Mouse (Mus musculus) retina, embryonic 14.5 days (tissue): Measurements from ENCODE around the gene Olfr558.
A peak's percentile ranks its signal among the peaks of the same experiment; 100 is the strongest.

ENCODE experiments used
- DNase-seq: peaks from one replicate; pipeline ENCODE4 v3.0.0-alpha.2; 2015; ENCODE audit warnings: low spot score

The Olfr558 gene

GRCm38 (mm10) chr7:102701915-102702314, at the start of gene Olfr558:
Olfr558 (plus strand) TSS chr7:102702215.
- no peak for DNase-seq

GRCm38 (mm10) chr7:102658523-102658922, 43.5 kb upstream of the Olfr558 start, which contains the start of gene Olfr555:
Olfr555 (plus strand) TSS chr7:102658823.
- DNase-seq = no peak

GRCm38 (mm10) chr7:102664599-102664998, 37.4 kb upstream of the Olfr558 start, which contains the start of gene Olfr556:
Olfr556 (plus strand) TSS chr7:102664899.
- no peak for DNase-seq

GRCm38 (mm10) chr7:102665378-102665777, 36.6 kb upstream of the Olfr558 start:
- peak; percentile 53 for DNase-seq

- no peak for DNase-seq
Measured at GRCm38 (mm10) chr7:102676225-102676624, 25.8 kb upstream of the Olfr558 start.

GRCm38 (mm10) chr7:102681916-102682315, 20.1 kb upstream of the Olfr558 start:
- no peak for DNase-seq

GRCm38 (mm10) chr7:102686944-102687501, 15.0 kb upstream of the Olfr558 start, which contains the start of gene Trim68:
Trim68 (minus strand) TSS chr7:102687327.
- DNase-seq = peak; percentile 92

- peak; percentile 78 for DNase-seq
Measured at GRCm38 (mm10) chr7:102695358-102696125, 6.5 kb upstream of the Olfr558 start, which contains the start of gene Olfr557. Olfr557 (plus strand) TSS chr7:102695910.

GRCm38 (mm10) chr7:102698461-102698860, 3.6 kb upstream of the Olfr558 start:
- no peak for DNase-seq

GRCm38 (mm10) chr7:102718970-102719369, 17.0 kb downstream of the Olfr558 start, which contains the start of gene Olfr33:
Olfr33 (minus strand) TSS chr7:102719070.
- DNase-seq = no peak

GRCm38 (mm10) chr7:102727391-102727790, 25.4 kb downstream of the Olfr558 start, which contains the start of gene Olfr559:
Olfr559 (minus strand) TSS chr7:102727491.
- no peak for DNase-seq

- no peak for DNase-seq
Measured at GRCm38 (mm10) chr7:102733793-102734192, 31.8 kb downstream of the Olfr558 start.

- DNase-seq = no peak
Measured at GRCm38 (mm10) chr7:102737705-102738104, 35.7 kb downstream of the Olfr558 start.

- DNase-seq = peak; percentile 10
Measured at GRCm38 (mm10) chr7:102752086-102752485, 50.1 kb downstream of the Olfr558 start.

GRCm38 (mm10) chr7:102759266-102759665, 57.3 kb downstream of the Olfr558 start, which contains the start of the genes Olfr560 and Olfr78:
Olfr560 (minus strand) TSS chr7:102759366.
Olfr78 (minus strand) TSS chr7:102759471.
- DNase-seq = no peak
